Mouse (Mus musculus) CH12.LX (cell line): Measurements from ENCODE around the gene Zic4. TPM values are rescaled to one million over a fixed set of nuclear protein-coding genes. Genes with fewer than 3 reads are reported as not detected.

Experiments
- DNase-seq: peaks from one replicate; pipeline ENCODE4 v3.0.0-alpha.2; 2013; ENCODE audit errors: extremely low read depth
- H3K27ac ChIP-seq: 2 replicates; pipeline ENCODE4 v1.5.1; 2012; ENCODE audit warnings: low read depth, mild to moderate bottlenecking, control low read depth, moderate library complexity; ENCODE audit not compliant: insufficient read depth
- H3K27me3 ChIP-seq: replicated peaks from 2 replicates; pipeline ENCODE3; 2012; ENCODE audit warnings: inconsistent platforms
- H3K36me3 ChIP-seq, 2 experiments: replicated peaks in 1 of 2; 2 replicates each; pipeline versions ENCODE3 to v1.6.1; 2012; ENCODE audit warnings: inconsistent platforms in 1 of 2, low read length in 1 of 2, mild to moderate bottlenecking in 1 of 2, mixed read lengths in 1 of 2, moderate library complexity in 1 of 2; ENCODE audit not compliant: control insufficient read depth in 1 of 2, insufficient read depth in 1 of 2
- H3K4me1 ChIP-seq, 2 experiments: 2 replicates each; pipeline ENCODE4 v1.6.1; 2012; ENCODE audit warnings: inconsistent platforms in 1 of 2, moderate library complexity in 1 of 2; ENCODE audit not compliant: insufficient read depth in 2 of 2, control insufficient read depth in 1 of 2
- H3K4me2 ChIP-seq: 2 replicates; pipeline ENCODE4 v1.6.1; 2012; ENCODE audit warnings: low read depth, mild to moderate bottlenecking, control low read depth; ENCODE audit not compliant: poor library complexity, insufficient read depth, severe bottlenecking
- H3K4me3 ChIP-seq, 3 experiments: fragments of 150-350 bp in 1 of 3; sonication (generic) in 1 of 3; replicated peaks in 1 of 3; 2 replicates each; pipeline versions ENCODE3 to v1.5.1; 2011 to 2012; ENCODE audit warnings: low read depth in 2 of 3, low read length in 2 of 3, mild to moderate bottlenecking in 2 of 3, moderate library complexity in 2 of 3, control low read depth in 1 of 3, improper control_type of control experiment in 1 of 3, inconsistent platforms in 1 of 3, mixed read lengths in 1 of 3; ENCODE audit not compliant: poor library complexity in 1 of 3
- H3K79me2 ChIP-seq: replicated peaks from 2 replicates; pipeline ENCODE4 v1.6.1; 2012; ENCODE audit warnings: mild to moderate bottlenecking, moderate library complexity; ENCODE audit not compliant: control insufficient read depth, poor library complexity, insufficient read depth, severe bottlenecking; ENCODE audit errors: extremely low read depth
- H3K9ac ChIP-seq: 2 replicates; pipeline ENCODE4 v1.6.1; 2012; ENCODE audit warnings: low read depth, mild to moderate bottlenecking, control low read depth, moderate library complexity; ENCODE audit not compliant: insufficient read depth
- H3K9me3 ChIP-seq: replicated peaks from 2 replicates; pipeline ENCODE3; 2012; ENCODE audit warnings: low read length, inconsistent platforms, mixed read lengths
- BHLHE40 ChIP-seq: IDR thresholded peaks from 2 replicates; pipeline ENCODE4 v1.6.1; 2011; ENCODE audit warnings: mild to moderate bottlenecking, low read depth, low read length, improper control_type of control experiment
- CTCF ChIP-seq, 2 experiments: IDR thresholded peaks in 1 of 2; conservative IDR thresholded peaks in 1 of 2; 2 replicates each; pipeline ENCODE4 v1.5.1; 2011 to 2012; ENCODE audit warnings: low read depth in 2 of 2, low read length in 2 of 2, improper control_type of control experiment in 1 of 2, inconsistent platforms in 1 of 2, mild to moderate bottlenecking in 1 of 2, moderate library complexity in 1 of 2
- E2F4 ChIP-seq: IDR thresholded peaks from 2 replicates; pipeline ENCODE4 v1.6.1; 2011; ENCODE audit warnings: low read depth, low read length, improper control_type of control experiment; ENCODE audit not compliant: insufficient replicate concordance
- ELF1 ChIP-seq: IDR thresholded peaks from 2 replicates; pipeline ENCODE4 v1.6.1; 2014; ENCODE audit warnings: low read depth, mild to moderate bottlenecking, inconsistent platforms, low read length, improper control_type of control experiment
- EP300 ChIP-seq: IDR thresholded peaks from 2 replicates; pipeline ENCODE4 v1.6.1; 2011; ENCODE audit warnings: low read length, improper control_type of control experiment
- HCFC1 ChIP-seq: IDR thresholded peaks from 2 replicates; pipeline ENCODE4 v1.6.1; 2012; ENCODE audit warnings: low read depth, mild to moderate bottlenecking, inconsistent platforms, low read length, improper control_type of control experiment
- IRF4 ChIP-seq: IDR thresholded peaks from 2 replicates; pipeline ENCODE4 v1.6.1; 2014; ENCODE audit warnings: low read depth, mild to moderate bottlenecking, inconsistent platforms, low read length, improper control_type of control experiment
- JUN ChIP-seq: IDR thresholded peaks from 2 replicates; pipeline ENCODE4 v1.6.1; 2011; ENCODE audit warnings: low read depth, mild to moderate bottlenecking, low read length, improper control_type of control experiment, moderate library complexity; ENCODE audit not compliant: insufficient read depth
- KAT2A ChIP-seq: IDR thresholded peaks from 2 replicates; pipeline ENCODE4 v1.6.1; 2012; ENCODE audit warnings: low read length, improper control_type of control experiment, inconsistent platforms; ENCODE audit not compliant: insufficient replicate concordance
- MAFK ChIP-seq: IDR thresholded peaks from 2 replicates; pipeline ENCODE4 v1.6.1; 2011; ENCODE audit warnings: low read length, improper control_type of control experiment; ENCODE audit not compliant: insufficient replicate concordance
- MAX ChIP-seq: IDR thresholded peaks from 2 replicates; pipeline ENCODE4 v1.6.1; 2011; ENCODE audit warnings: low read length, improper control_type of control experiment
- MAZ ChIP-seq: IDR thresholded peaks from 2 replicates; pipeline ENCODE4 v1.6.1; 2012; ENCODE audit warnings: low read depth, mild to moderate bottlenecking, inconsistent platforms, low read length, improper control_type of control experiment, moderate library complexity
- MEF2A ChIP-seq: IDR thresholded peaks from 2 replicates; pipeline ENCODE4 v1.6.1; 2014; ENCODE audit warnings: low read depth, mild to moderate bottlenecking, inconsistent platforms, low read length, improper control_type of control experiment, borderline replicate concordance
- MXI1 ChIP-seq: IDR thresholded peaks from 2 replicates; pipeline ENCODE4 v1.6.1; 2011; ENCODE audit warnings: mild to moderate bottlenecking, low read depth, low read length, improper control_type of control experiment
- MYC ChIP-seq: IDR thresholded peaks from 2 replicates; pipeline ENCODE4 v1.6.1; 2011; ENCODE audit warnings: low read depth, mild to moderate bottlenecking, improper control_type of control experiment, low read length
- NELFE ChIP-seq: IDR thresholded peaks from 2 replicates; pipeline ENCODE4 v1.6.1; 2011; ENCODE audit warnings: low read depth, low read length, improper control_type of control experiment
- NRF1 ChIP-seq: IDR thresholded peaks from 2 replicates; pipeline ENCODE4 v1.6.1; 2014; ENCODE audit warnings: low read depth, mild to moderate bottlenecking, inconsistent platforms, low read length, improper control_type of control experiment, moderate library complexity
- PAX5 ChIP-seq: IDR thresholded peaks from 2 replicates; pipeline ENCODE4 v1.6.1; 2012; ENCODE audit warnings: low read length, inconsistent platforms, mixed read lengths
- POLR2A ChIP-seq: IDR thresholded peaks from 2 replicates; pipeline ENCODE4 v1.6.1; 2011; ENCODE audit warnings: low read depth, mild to moderate bottlenecking, improper control_type of control experiment, low read length
- POLR2AphosphoS2 ChIP-seq: IDR thresholded peaks from 2 replicates; pipeline ENCODE4 v1.6.1; 2011; ENCODE audit warnings: low read depth, low read length, improper control_type of control experiment
- RAD21 ChIP-seq: IDR thresholded peaks from 2 replicates; pipeline ENCODE4 v1.6.1; 2011; ENCODE audit warnings: low read depth, mild to moderate bottlenecking, low read length, improper control_type of control experiment, moderate library complexity
- RCOR1 ChIP-seq: conservative IDR thresholded peaks from 2 replicates; pipeline ENCODE4 v1.6.1; 2012; ENCODE audit warnings: low read depth, mild to moderate bottlenecking, inconsistent platforms, low read length, improper control_type of control experiment
- SMC3 ChIP-seq: IDR thresholded peaks from 2 replicates; pipeline ENCODE4 v1.6.1; 2011; ENCODE audit warnings: low read depth, low read length, improper control_type of control experiment
- UBTF ChIP-seq: IDR thresholded peaks from 2 replicates; pipeline ENCODE4 v1.6.1; 2012; ENCODE audit warnings: low read depth, mild to moderate bottlenecking, inconsistent platforms, low read length, improper control_type of control experiment, moderate library complexity
- USF1 ChIP-seq: IDR thresholded peaks from 2 replicates; pipeline ENCODE4 v1.6.1; 2014; ENCODE audit warnings: low read depth, mild to moderate bottlenecking, inconsistent platforms, low read length, improper control_type of control experiment
- USF2 ChIP-seq: conservative IDR thresholded peaks from 2 replicates; pipeline ENCODE4 v1.6.1; 2011; ENCODE audit warnings: low read depth, low read length, improper control_type of control experiment
- ZMIZ1 ChIP-seq: IDR thresholded peaks from 2 replicates; pipeline ENCODE4 v1.6.1; 2012; ENCODE audit warnings: low read depth, mild to moderate bottlenecking, inconsistent platforms, low read length, improper control_type of control experiment
- ZNF384 ChIP-seq: IDR thresholded peaks from 2 replicates; pipeline ENCODE4 v1.6.1; 2012; ENCODE audit warnings: low read depth, low read length, improper control_type of control experiment, inconsistent platforms
- dilution Hi-C: fragments of 300-500 bp; cut with MboI; formaldehyde crosslinking; loops from 2 replicates; pipeline ENCODE4 v1.14.3; 2020; ENCODE audit warnings: low sequenced_read_pairs; ENCODE audit not compliant: extremely low pct_unique_long_range_greater_than_20kb, extremely low pct_ligation_motif_present
- in situ Hi-C: fragments of 300-500 bp; cut with MboI; formaldehyde crosslinking; loops from 3 replicates; pipeline ENCODE4 v1.14.3; 2019; ENCODE audit warnings: low sequenced_read_pairs, low pct_ligation_motif_present, low pct_unique_long_range_greater_than_20kb, mixed read lengths
- polyA plus RNA-seq: library from polyadenylated mRNA; unstranded; fragments of >175 nt; gene quantifications from 2 replicates; pipeline ENCODE4 v1.2.1, GENCODE M21; 2012; ENCODE audit warnings: low read depth; ENCODE audit not compliant: insufficient read length
- total RNA-seq, 2 experiments: library from RNA; depleted of rRNA; stranded (reverse); fragments of 300-350 nt in 1 of 2; fragments of >200 nt in 1 of 2; gene quantifications; 2 replicates each; pipeline ENCODE4 v1.2.3; 2012 to 2014

Zic4 gene
- total and polyA plus RNA-seq, 3 experiments = not detected

DNA sequence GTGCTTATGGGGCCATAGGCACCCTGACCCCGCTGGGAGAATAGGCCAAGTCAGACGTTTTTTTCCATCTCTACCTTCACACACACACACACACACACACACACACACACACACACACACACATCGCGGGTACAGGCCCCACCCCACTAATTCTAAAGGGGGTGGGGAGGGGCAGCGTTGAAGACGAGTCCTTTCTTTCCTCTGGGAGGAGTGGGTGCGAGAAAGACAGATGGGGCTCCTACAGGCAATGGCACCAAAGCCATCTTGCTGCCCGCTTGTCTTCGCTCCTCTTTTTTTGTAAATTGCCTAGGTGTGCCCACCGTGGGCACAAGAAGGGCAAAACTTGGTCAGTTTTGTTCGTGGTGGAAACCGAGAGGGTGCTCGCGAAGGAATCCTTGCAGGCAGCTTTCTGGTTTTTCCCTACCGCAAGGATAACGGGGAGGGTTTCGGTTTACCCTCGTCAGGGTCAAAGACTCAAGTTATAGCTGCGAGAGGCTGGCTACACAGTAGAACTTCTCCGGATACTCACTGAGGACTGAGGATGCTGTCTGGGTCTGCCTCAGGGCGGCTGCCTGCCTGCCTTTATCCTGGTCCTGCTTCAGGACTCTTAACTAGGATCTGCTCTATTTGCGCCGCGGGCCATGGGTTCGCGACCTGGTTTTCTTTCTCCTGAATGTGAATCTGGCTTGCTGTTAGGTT is 7.2 kb downstream of the Zic4 start:
- H3K27me3 ChIP-seq = no peaks in the 10 kb centered on the region
- H3K79me2 ChIP-seq = no peaks in the 10 kb centered on the region
- no peak overlapping the region for H3K9ac ChIP-seq
- in situ Hi-C loops (no loop called here), dilution Hi-C loops (no loop called here)
- no peak overlapping the region for H3K4me2 ChIP-seq
- no peaks in the 10 kb centered on the region for H3K4me1 ChIP-seq
- no peak overlapping the region for H3K4me3 ChIP-seq
- TF ChIP-seq RAD21 (no peak), PAX5 (no peak), USF2 (no peak), SMC3 (no peak), ELF1 (no peak), KAT2A (no peak), UBTF (no peak), ZNF384 (no peak), MAFK (no peak), IRF4 (no peak), POLR2A (no peak), USF1 (no peak), E2F4 (no peak), MYC (no peak), RCOR1 (no peak), MXI1 (no peak), MAX (no peak), BHLHE40 (no peak)
- peaks cover 50% of the 10 kb centered on the region for H3K9me3 ChIP-seq
- no peaks in the 10 kb centered on the region for H3K36me3 ChIP-seq
- no peak overlapping the region for H3K27ac ChIP-seq
- DNase-seq = no peak

DNA sequence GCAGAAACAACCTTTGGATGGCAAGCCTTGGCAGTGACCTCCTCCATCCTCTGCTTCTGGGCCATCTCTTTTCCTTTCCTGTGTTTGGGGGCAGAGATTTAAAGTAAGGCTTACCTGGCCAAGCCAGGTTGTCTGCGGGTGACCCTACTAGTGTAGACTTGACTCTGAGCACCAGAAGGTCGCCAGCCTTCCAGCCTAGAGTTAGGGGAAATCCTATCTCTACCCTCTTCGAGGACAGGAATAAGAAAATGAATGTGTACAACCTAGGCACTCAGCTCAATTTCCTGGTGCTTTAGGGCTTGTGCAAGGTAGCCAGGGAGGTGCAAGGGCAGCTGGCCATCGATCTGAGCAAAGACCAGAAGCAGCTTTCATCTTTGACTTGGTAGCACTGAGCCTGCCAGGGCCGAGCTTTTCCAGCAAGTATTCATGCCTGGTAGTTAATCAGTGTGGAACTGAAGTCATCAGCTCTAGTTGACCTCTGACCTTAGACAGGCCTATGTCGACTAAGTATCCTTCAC is 8.0 kb downstream of the Zic4 start:
- Histone ChIP-seq H3K27ac (no peak overlapping the region), H3K79me2 (no peaks in the 10 kb centered on the region), H3K27me3 (no peaks in the 10 kb centered on the region), H3K4me2 (no peak overlapping the region), H3K9me3 (peaks cover 45% of the 10 kb centered on the region), H3K9ac (no peak overlapping the region), H3K4me3 (no peak overlapping the region), H3K4me1 (no peaks in the 10 kb centered on the region), H3K36me3 (no peaks in the 10 kb centered on the region)
- dilution Hi-C loops = no loop called here
- in situ Hi-C loops = no loop called here
- TF ChIP-seq PAX5 (no peak), ZMIZ1 (no peak), MAX (no peak), JUN (no peak), RAD21 (no peak), RCOR1 (no peak), MXI1 (no peak), ZNF384 (no peak), POLR2A (no peak), MEF2A (no peak), MAZ (no peak), NRF1 (no peak), CTCF (conservative IDR thresholded peaks at IDR 0.05 in 1 of 2, IDR thresholded peaks at IDR 0.05 in 1 of 2; ENCODE audit: low read depth in 2 of 2, low read length in 2 of 2) (no peak), ELF1 (no peak), POLR2AphosphoS2 (no peak), EP300 (no peak), NELFE (no peak), HCFC1 (no peak)
- DNase-seq = no peak
